Mouse (Mus musculus) natural killer cell, adult 2 months (primary cell): ENCODE results near the gene Insig2.
A peak's percentile ranks its signal among the peaks of the same experiment; 100 is the strongest.

Source experiments
- DNase-seq, 2 experiments: peaks; one replicate each; pipeline ENCODE4 v3.0.0; 2022; ENCODE audit warnings: low spot score in 2 of 2

Gene Insig2

DNA sequence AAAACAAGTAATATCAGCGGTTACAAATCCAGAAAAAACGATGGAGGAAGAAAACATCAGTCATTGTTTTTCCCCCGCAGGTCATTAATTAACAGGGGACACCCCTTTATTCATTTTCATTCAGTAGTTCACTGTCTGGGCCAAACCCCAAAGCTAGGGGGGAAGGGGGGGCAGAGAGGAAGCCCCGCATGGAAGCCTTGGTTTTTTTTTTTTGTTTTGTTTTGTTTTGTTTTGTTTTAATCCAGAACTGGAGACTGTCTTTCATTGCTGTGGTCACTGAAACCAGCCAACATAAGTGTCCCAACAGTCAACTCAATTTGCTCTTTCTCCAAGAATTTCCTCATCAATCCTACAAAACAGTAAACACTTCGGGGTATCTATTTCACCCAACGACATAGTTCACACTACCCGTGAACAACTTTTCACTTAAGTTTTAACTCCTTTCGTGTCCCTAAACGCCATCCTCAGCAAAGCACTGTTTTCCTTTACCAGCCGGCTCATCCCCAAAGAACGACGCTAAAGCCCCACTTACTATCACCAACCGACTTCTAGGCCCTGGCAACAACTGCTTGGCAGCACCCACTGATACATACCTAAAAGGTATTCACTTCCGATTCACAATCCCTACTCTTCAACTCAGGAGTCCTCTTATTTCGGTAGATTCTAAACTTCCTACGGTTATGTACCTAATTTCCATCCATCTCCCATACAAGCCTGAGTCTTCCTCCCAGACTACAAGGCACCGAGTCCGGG, 5.6 kb downstream of the Insig2 start:
- DNase-seq = no peak

GRCm38 (mm10) chr1:121323501-121323900, 8.9 kb downstream of the Insig2 start:
- no peak for DNase-seq

GRCm38 (mm10) chr1:121314766-121315428, 17.5 kb downstream of the Insig2 start:
- DNase-seq = peak in 1 of 2 experiments; percentile 22

GRCm38 (mm10) chr1:121313181-121313580, 19.2 kb downstream of the Insig2 start:
- no peak for DNase-seq

DNA sequence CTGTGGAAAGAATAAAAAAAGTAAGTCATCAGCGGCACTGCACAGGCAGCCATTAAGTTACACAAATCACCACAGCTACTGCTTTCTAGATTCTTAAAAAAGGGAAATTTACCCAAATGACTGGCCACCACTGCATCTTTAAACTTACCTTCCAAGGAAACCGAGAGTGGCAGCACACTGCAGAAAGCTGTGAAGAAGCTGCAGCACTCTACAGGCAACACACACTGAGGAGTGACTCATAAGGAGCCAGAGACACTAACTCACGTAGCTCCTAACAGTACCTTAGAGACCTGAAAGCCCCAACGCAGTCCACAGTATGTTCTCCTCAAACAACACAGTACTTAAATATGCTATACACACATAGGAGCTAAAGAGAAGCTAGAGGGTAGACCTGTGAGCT, 20.1 kb downstream of the Insig2 start:
- no peak for DNase-seq

GRCm38 (mm10) chr1:121296717-121297255, 35.6 kb downstream of the Insig2 start:
- no peak for DNase-seq

- no peak for DNase-seq
Measured at GRCm38 (mm10) chr1:121293571-121293970, 38.8 kb downstream of the Insig2 start.

DNA sequence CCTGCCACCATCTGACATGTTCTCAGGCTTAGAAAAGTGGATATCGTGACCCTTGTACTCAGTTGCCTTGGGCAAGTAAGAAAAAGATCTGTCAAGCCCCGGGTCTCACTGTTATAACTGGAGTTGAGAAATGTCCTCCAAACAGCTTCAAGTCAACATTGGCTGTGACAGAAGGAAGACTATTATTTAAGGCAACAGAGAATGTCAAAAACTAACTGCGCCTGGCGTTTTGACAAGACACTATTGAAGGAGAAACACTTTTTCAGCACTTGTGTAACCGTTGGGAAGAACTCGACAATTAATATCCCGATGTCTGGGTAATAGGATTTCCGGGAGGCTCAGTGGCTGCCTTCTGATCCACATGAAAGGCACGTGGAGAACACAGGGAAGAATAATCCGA, 41.5 kb downstream of the Insig2 start:
- DNase-seq = no peak

GRCm38 (mm10) chr1:121290340-121290739, 42.0 kb downstream of the Insig2 start:
- DNase-seq = no peak

GRCm38 (mm10) chr1:121284197-121284596, 48.2 kb downstream of the Insig2 start:
- DNase-seq = no peak

DNA sequence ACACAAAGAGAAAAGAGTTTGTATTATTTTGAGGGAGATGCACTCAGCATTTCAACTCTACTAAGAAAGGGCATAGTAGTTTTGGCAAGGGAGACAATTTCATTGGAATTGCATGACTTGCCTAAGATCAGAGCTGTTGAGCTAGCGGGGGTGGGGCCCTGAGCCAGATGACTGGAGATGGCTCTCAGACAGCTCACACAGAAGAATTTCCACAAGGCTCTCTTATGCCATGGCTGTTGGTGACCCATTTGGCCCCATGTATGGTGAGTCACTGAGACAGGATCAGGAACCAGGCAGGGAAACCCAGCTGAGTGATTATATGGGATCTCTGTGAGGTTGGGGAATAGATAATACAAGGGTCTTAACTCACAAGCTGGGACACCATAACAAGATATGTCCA, 51.9 kb downstream of the Insig2 start:
- DNase-seq = no peak

GRCm38 (mm10) chr1:121278370-121278769, 54.0 kb downstream of the Insig2 start:
- no peak for DNase-seq

DNA sequence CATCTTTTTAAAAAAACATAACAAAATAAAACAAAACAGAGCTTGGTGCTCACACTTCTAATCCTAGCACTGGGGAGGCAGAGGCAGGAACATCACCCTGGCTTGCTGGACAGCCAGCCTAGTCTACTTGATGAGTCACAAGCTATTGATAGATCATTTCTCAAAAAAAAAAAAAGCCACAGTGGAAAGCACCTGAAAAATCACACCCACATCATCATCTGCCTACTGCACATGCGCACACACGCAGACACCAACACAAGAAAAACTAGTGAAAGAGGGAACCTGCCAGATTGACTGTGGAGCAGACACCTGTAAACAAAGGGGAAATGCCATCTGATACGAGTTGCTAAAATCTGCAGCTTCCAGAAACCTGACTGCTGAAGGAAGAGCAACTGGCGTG, 54.9 kb downstream of the Insig2 start:
- DNase-seq = no peak

DNA sequence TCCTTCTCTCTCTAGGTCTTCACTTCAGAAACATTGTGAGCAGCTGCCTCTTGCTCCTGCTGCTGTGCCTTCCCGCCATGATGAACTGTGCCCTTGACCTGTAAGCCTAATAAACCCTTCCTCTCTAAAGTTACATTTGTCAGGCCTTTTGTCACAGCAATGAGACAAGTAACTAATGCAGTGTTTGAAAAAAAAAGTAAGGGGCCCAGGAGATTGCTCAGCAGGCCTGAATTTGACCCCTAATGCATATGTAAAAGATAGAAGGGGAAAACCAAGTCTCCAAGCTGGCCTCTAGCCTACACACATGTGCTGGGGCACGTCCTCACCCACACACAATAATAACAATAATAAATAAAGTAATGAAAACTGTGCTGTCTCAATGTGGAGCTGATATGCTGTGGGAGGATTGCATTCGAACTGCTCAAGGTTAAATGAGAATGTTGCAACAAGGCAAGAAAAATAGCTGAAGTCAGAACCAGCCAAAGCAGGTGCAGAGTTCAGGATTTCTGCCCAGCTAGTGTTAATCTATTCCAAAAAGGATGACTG, 56.4 kb downstream of the Insig2 start:
- no peak for DNase-seq

DNA sequence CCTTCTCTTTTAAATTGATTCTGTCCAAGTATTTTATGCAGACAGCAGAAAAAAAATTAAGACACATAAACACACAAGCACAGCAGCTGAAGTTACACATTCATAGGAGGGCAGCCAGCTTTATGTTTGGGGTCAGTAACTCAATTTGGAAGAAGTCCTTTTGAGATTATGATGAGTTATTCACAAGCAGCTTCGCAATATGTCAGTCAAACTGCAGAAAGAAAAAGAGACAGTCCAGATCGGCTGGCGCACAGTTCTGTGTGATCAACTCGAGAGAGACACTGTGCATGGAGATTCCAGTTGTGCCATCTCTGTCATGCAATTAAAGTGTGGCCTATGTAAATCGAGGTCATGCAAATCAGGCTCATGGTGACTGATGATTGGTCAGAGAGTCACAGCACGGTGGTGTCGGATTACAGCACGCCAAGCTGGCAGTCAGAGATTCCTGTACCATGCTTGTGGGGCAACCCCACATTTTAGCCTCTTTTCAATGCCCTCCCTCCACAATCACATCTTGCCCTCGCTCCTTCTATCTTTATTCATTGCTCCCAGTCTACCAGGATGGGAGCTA, 72.1 kb downstream of the Insig2 start:
- no peak for DNase-seq
